Mouse (Mus musculus) liver, embryonic 14.5 days (tissue): Measurements from ENCODE around the gene Prkab1.

Experiments
- CTCF ChIP-seq: IDR thresholded peaks from 2 replicates; pipeline ENCODE4 v1.5.1; 2016; ENCODE audit warnings: antibody characterized with exemption, low read depth, control low read depth
- EP300 ChIP-seq: IDR thresholded peaks from 2 replicates; pipeline ENCODE4 v1.6.1; 2016; ENCODE audit warnings: antibody characterized with exemption, low read depth

GRCm38 (mm10) chr5:116042241-116042640 is 17.9 kb upstream of the Prkab1 start:
- TF ChIP-seq CTCF (no peak), EP300 (no peak)
